Mouse (Mus musculus): ENCODE results near the gene Sstr2. TPM values are rescaled to one million over a fixed set of nuclear protein-coding genes. Genes with fewer than 3 reads are reported as not detected.

Sstr2 gene
- polyA plus RNA-seq, 1 experiment, result 0.30 TPM

- no peak for TF ChIP-seq MYOD1 (IDR thresholded peaks at IDR 0.05; ENCODE audit: control insufficient read depth, insufficient read length, low read depth)
- TF ChIP-seq CTCF (IDR thresholded peaks at IDR 0.05; ENCODE audit: control insufficient read depth, insufficient read depth, insufficient read length), result no peak
- no peak for TF ChIP-seq USF1 (IDR thresholded peaks at IDR 0.05; ENCODE audit: low read depth)
- TF ChIP-seq CEBPB (IDR thresholded peaks at IDR 0.05; ENCODE audit: low read depth), result no peak
- TF ChIP-seq FOSL1 (IDR thresholded peaks at IDR 0.05; ENCODE audit: insufficient read depth, low read length, poor library complexity, severe bottlenecking), result no peak
- no peak for TF ChIP-seq MYOG (IDR thresholded peaks at IDR 0.05; ENCODE audit: control insufficient read depth, extremely low read depth, insufficient read length)
- TF ChIP-seq MAX (IDR thresholded peaks at IDR 0.05), result no peak
- H3ac ChIP-seq (ENCODE audit: control insufficient read depth, insufficient read length, low read depth), result no peak overlapping the region
- no peaks in the 10 kb centered on the region for H3K36me3 ChIP-seq (ENCODE audit: control insufficient read depth, insufficient read depth)
- H3K79me3 ChIP-seq (ENCODE audit: low read depth), result no peaks in the 10 kb centered on the region
- H3K27me3 ChIP-seq (ENCODE audit: control insufficient read depth, insufficient read depth, insufficient read length), result no peaks in the 10 kb centered on the region
- no peak overlapping the region for H3K4me3 ChIP-seq (ENCODE audit: insufficient read depth, poor library complexity, severe bottlenecking)
- no peaks in the 10 kb centered on the region for H3K79me2 ChIP-seq (ENCODE audit: control insufficient read depth, insufficient read depth)
Observed at GRCm38 (mm10) chr11:113607556-113607955, 11.6 kb upstream of the Sstr2 start.

GRCm38 (mm10) chr11:113609581-113609980, 9.6 kb upstream of the Sstr2 start:
- Histone ChIP-seq H3ac (ENCODE audit: control insufficient read depth, insufficient read length, low read depth) (no peak overlapping the region), H3K79me2 (ENCODE audit: control insufficient read depth, insufficient read depth) (no peaks in the 10 kb centered on the region), H3K79me3 (ENCODE audit: low read depth) (no peaks in the 10 kb centered on the region), H3K36me3 (ENCODE audit: control insufficient read depth, insufficient read depth) (no peaks in the 10 kb centered on the region), H3K4me3 (ENCODE audit: insufficient read depth, poor library complexity, severe bottlenecking) (no peak overlapping the region), H3K27me3 (ENCODE audit: control insufficient read depth, insufficient read depth, insufficient read length) (no peaks in the 10 kb centered on the region)
- TF ChIP-seq USF1 (IDR thresholded peaks at IDR 0.05; ENCODE audit: low read depth) (no peak), FOSL1 (IDR thresholded peaks at IDR 0.05; ENCODE audit: insufficient read depth, low read length, poor library complexity, severe bottlenecking) (no peak), MAX (IDR thresholded peaks at IDR 0.05) (no peak), MYOG (IDR thresholded peaks at IDR 0.05; ENCODE audit: control insufficient read depth, extremely low read depth, insufficient read length) (no peak), CTCF (IDR thresholded peaks at IDR 0.05; ENCODE audit: control insufficient read depth, insufficient read depth, insufficient read length) (no peak), MYOD1 (IDR thresholded peaks at IDR 0.05; ENCODE audit: control insufficient read depth, insufficient read length, low read depth) (no peak), CEBPB (IDR thresholded peaks at IDR 0.05; ENCODE audit: low read depth) (no peak)

GRCm38 (mm10) chr11:113610266-113610665, 8.9 kb upstream of the Sstr2 start:
- Histone ChIP-seq H3K79me3 (ENCODE audit: low read depth) (no peaks in the 10 kb centered on the region), H3ac (ENCODE audit: control insufficient read depth, insufficient read length, low read depth) (no peak overlapping the region), H3K27me3 (ENCODE audit: control insufficient read depth, insufficient read depth, insufficient read length) (no peaks in the 10 kb centered on the region), H3K36me3 (ENCODE audit: control insufficient read depth, insufficient read depth) (no peaks in the 10 kb centered on the region), H3K79me2 (ENCODE audit: control insufficient read depth, insufficient read depth) (no peaks in the 10 kb centered on the region), H3K4me3 (ENCODE audit: insufficient read depth, poor library complexity, severe bottlenecking) (no peak overlapping the region)
- no peak for TF ChIP-seq MYOD1 (IDR thresholded peaks at IDR 0.05; ENCODE audit: control insufficient read depth, insufficient read length, low read depth)
- no peak for TF ChIP-seq CTCF (IDR thresholded peaks at IDR 0.05; ENCODE audit: control insufficient read depth, insufficient read depth, insufficient read length)
- TF ChIP-seq USF1 (IDR thresholded peaks at IDR 0.05; ENCODE audit: low read depth), result no peak
- TF ChIP-seq FOSL1 (IDR thresholded peaks at IDR 0.05; ENCODE audit: insufficient read depth, low read length, poor library complexity, severe bottlenecking), result no peak
- no peak for TF ChIP-seq CEBPB (IDR thresholded peaks at IDR 0.05; ENCODE audit: low read depth)
- no peak for TF ChIP-seq MYOG (IDR thresholded peaks at IDR 0.05; ENCODE audit: control insufficient read depth, extremely low read depth, insufficient read length)
- no peak for TF ChIP-seq MAX (IDR thresholded peaks at IDR 0.05)

GRCm38 (mm10) chr11:113611112-113611646, 8.0 kb upstream of the Sstr2 start:
- TF ChIP-seq MYOG (IDR thresholded peaks at IDR 0.05; ENCODE audit: control insufficient read depth, extremely low read depth, insufficient read length), result no peak
- no peak for TF ChIP-seq CEBPB (IDR thresholded peaks at IDR 0.05; ENCODE audit: low read depth)
- no peak for TF ChIP-seq MAX (IDR thresholded peaks at IDR 0.05)
- TF ChIP-seq CTCF (IDR thresholded peaks at IDR 0.05; ENCODE audit: control insufficient read depth, insufficient read depth, insufficient read length), result no peak
- TF ChIP-seq USF1 (IDR thresholded peaks at IDR 0.05; ENCODE audit: low read depth), result no peak
- no peak for TF ChIP-seq FOSL1 (IDR thresholded peaks at IDR 0.05; ENCODE audit: insufficient read depth, low read length, poor library complexity, severe bottlenecking)
- no peak for TF ChIP-seq MYOD1 (IDR thresholded peaks at IDR 0.05; ENCODE audit: control insufficient read depth, insufficient read length, low read depth)
- H3K27me3 ChIP-seq (ENCODE audit: control insufficient read depth, insufficient read depth, insufficient read length), result no peaks in the 10 kb centered on the region
- no peaks in the 10 kb centered on the region for H3K79me2 ChIP-seq (ENCODE audit: control insufficient read depth, insufficient read depth)
- H3K4me3 ChIP-seq (ENCODE audit: insufficient read depth, poor library complexity, severe bottlenecking), result no peak overlapping the region
- no peaks in the 10 kb centered on the region for H3K79me3 ChIP-seq (ENCODE audit: low read depth)
- no peaks in the 10 kb centered on the region for H3K36me3 ChIP-seq (ENCODE audit: control insufficient read depth, insufficient read depth)
- no peak overlapping the region for H3ac ChIP-seq (ENCODE audit: control insufficient read depth, insufficient read length, low read depth)

- H3K4me3 ChIP-seq (ENCODE audit: insufficient read depth, poor library complexity, severe bottlenecking), result no peak overlapping the region
- no peak for TF ChIP-seq CEBPB (IDR thresholded peaks at IDR 0.05; ENCODE audit: low read depth)
- TF ChIP-seq FOSL1 (IDR thresholded peaks at IDR 0.05; ENCODE audit: insufficient read depth, low read length, poor library complexity, severe bottlenecking), result no peak
- no peak for TF ChIP-seq MYOG (IDR thresholded peaks at IDR 0.05; ENCODE audit: control insufficient read depth, extremely low read depth, insufficient read length)
- TF ChIP-seq USF1 (IDR thresholded peaks at IDR 0.05; ENCODE audit: low read depth), result no peak
- no peak for TF ChIP-seq MYOD1 (IDR thresholded peaks at IDR 0.05; ENCODE audit: control insufficient read depth, insufficient read length, low read depth)
- TF ChIP-seq MAX (IDR thresholded peaks at IDR 0.05), result no peak
- TF ChIP-seq CTCF (IDR thresholded peaks at IDR 0.05; ENCODE audit: control insufficient read depth, insufficient read depth, insufficient read length), result peak; percentile 58
- no peaks in the 10 kb centered on the region for H3K36me3 ChIP-seq (ENCODE audit: control insufficient read depth, insufficient read depth)
- no peaks in the 10 kb centered on the region for H3K27me3 ChIP-seq (ENCODE audit: control insufficient read depth, insufficient read depth, insufficient read length)
- H3K79me2 ChIP-seq (ENCODE audit: control insufficient read depth, insufficient read depth), result no peaks in the 10 kb centered on the region
- H3ac ChIP-seq (ENCODE audit: control insufficient read depth, insufficient read length, low read depth), result no peak overlapping the region
- no peaks in the 10 kb centered on the region for H3K79me3 ChIP-seq (ENCODE audit: low read depth)
Observed at GRCm38 (mm10) chr11:113611664-113612611, 7.2 kb upstream of the Sstr2 start.

Data from C2C12 (cell line).